Mouse (Mus musculus) cerebellum, adult 2 months (tissue): ENCODE measurements around the gene Ripk1. TPM values are rescaled to one million over a fixed set of nuclear protein-coding genes. Genes with fewer than 3 reads are reported as not detected.

Experiments
- DNase-seq, 2 experiments: peaks; one replicate each; pipeline ENCODE4 v3.0.0; 2021
- H3K27ac ChIP-seq: fragments of 200-500 bp; 2 replicates; pipeline ENCODE4 v1.5.1; 2012; ENCODE audit warnings: low read length, control low read depth, inconsistent platforms; ENCODE audit not compliant: insufficient read depth
- H3K27me3 ChIP-seq: fragments of 200-500 bp; 2 replicates; pipeline ENCODE4 v1.6.1; 2012; ENCODE audit warnings: inconsistent platforms, mild to moderate bottlenecking, low read length, moderate library complexity; ENCODE audit not compliant: control insufficient read depth, insufficient read depth
- H3K4me1 ChIP-seq: fragments of 200-500 bp; 2 replicates; pipeline ENCODE4 v1.6.1; 2011; ENCODE audit warnings: low read length; ENCODE audit not compliant: control insufficient read depth, insufficient read depth
- H3K4me3 ChIP-seq: fragments of 200-500 bp; replicated peaks from 2 replicates; pipeline ENCODE3; 2011; ENCODE audit warnings: mild to moderate bottlenecking, low read depth, low read length, control low read depth; ENCODE audit not compliant: insufficient read depth
- CTCF ChIP-seq: fragments of 200-500 bp; IDR thresholded peaks from 2 replicates; pipeline ENCODE4 v1.5.1; 2011; ENCODE audit warnings: low read depth, mild to moderate bottlenecking, control low read depth, low read length, moderate library complexity, borderline replicate concordance; ENCODE audit not compliant: insufficient read depth
- POLR2A ChIP-seq: fragments of 200-500 bp; IDR thresholded peaks from 2 replicates; pipeline ENCODE4 v1.6.1; 2011; ENCODE audit warnings: low read length, control low read depth, borderline replicate concordance; ENCODE audit not compliant: insufficient read depth
- WGBS: fragments of 180-500 bp; shearing (Covaris S2); methylation state at CpG from one replicate; pipeline ENCODE4 v1.1.7; 2018; 5-methylcytosine and 5-hydroxymethylcytosine counted together
- polyA plus RNA-seq: library from polyadenylated mRNA; depleted of rRNA; stranded (reverse); fragments of >200 nt; gene quantifications from 2 replicates; pipeline ENCODE4 v1.2.3, GENCODE M21; 2012

The Ripk1 gene
- polyA plus RNA-seq, 1 experiment = 3.4 TPM

DNA sequence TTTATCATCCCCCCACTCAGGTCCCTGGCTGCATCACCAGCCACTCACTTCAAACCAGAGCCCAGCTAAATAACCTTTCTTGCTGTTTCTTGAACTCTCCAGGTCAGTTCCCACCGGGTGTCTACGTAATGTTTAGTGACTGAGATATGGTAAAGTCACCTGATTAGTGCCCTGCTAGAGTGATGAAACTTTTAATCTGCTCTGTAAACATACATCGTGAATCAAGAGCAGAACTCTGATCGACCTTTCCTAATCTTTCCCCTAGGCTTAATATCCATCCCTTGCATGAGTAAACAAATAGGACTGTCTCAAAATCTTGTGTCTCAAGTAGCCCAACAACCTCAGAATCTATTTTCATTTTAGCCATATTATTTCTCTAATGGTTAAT is 36.1 kb upstream of the Ripk1 start:
- no peak overlapping the region for H3K4me3 ChIP-seq
- no peaks in the 10 kb centered on the region for H3K27me3 ChIP-seq
- 82% methylated on average over 4 of the region's 4 CpGs for WGBS
- TF ChIP-seq POLR2A (no peak), CTCF (no peak)
- H3K4me1 ChIP-seq = no peaks in the 10 kb centered on the region
- H3K27ac ChIP-seq = no peak overlapping the region
- no peak for DNase-seq

DNA sequence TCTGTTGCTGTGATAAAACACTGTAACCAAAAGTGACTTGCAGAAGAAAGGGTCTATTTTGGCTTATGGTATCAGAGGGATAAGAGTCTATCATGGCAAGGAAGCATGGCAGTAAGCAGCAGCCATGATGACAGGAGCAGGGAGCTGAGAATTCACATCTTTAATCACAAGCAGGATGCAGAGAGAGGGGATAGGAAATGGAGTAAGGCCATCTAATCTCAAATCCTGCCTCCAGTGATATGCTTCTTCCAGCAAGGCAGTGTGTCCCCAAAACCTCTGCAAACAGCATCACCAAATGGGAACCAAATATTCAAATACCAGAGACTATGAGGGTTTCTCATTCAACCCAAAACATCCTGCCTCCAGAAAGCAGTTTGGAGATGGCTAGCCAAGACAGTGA is 35.6 kb upstream of the Ripk1 start:
- Histone ChIP-seq H3K27ac (no peak overlapping the region), H3K27me3 (no peaks in the 10 kb centered on the region), H3K4me1 (no peaks in the 10 kb centered on the region), H3K4me3 (no peak overlapping the region)
- no peak for TF ChIP-seq CTCF
- no peak for TF ChIP-seq POLR2A
- DNase-seq = no peak

DNA sequence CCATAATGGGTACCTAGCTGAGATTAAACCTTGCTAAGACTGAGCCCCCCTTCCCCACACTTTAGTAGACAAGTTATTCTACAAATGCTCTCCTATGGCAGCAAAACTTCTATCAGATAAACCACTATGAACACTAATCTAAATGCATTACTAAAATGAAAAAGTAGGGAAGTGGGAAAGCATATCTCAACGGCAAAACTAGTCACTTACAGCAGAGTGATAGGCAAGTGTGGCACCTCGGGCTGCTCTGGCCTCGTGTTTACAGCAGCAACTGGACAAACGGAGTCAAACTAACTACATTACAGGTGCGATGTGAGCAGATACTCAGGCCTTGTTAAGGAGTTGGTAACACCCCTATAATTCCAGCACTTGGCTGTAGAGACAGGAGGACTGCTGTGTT is 12.5 kb upstream of the Ripk1 start:
- Histone ChIP-seq H3K4me3 (no peak overlapping the region), H3K27me3 (no peaks in the 10 kb centered on the region), H3K4me1 (no peaks in the 10 kb centered on the region), H3K27ac (no peak overlapping the region)
- TF ChIP-seq POLR2A (no peak), CTCF (no peak)
- WGBS = 84% methylated on average over 5 of the region's 5 CpGs
- no peak for DNase-seq

DNA sequence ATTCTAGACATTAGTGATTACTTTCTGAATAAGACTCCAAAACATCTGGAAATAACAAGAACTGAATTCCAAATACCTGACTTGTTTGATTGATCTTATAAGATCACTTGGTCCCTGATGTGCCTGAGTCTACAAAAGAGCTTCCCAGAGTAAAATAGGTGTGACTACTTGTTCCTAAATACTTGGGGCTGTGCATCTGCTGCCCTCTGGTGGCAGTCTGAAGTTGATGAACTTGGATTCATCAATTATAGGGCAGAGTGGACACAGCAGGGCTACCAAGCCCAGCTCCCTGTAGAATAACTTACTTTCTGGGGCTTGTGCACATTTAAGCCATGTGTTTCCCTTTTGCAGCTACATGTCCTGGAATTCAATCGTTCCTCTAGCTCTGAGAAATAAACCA is 7.0 kb upstream of the Ripk1 start:
- 24% methylated on average over 1 of the region's 1 CpGs for WGBS
- TF ChIP-seq POLR2A (no peak), CTCF (peak; percentile 76)
- Histone ChIP-seq H3K4me1 (no peaks in the 10 kb centered on the region), H3K27ac (no peak overlapping the region), H3K4me3 (no peak overlapping the region), H3K27me3 (no peaks in the 10 kb centered on the region)
- DNase-seq = peak; percentile 63 to 66

DNA sequence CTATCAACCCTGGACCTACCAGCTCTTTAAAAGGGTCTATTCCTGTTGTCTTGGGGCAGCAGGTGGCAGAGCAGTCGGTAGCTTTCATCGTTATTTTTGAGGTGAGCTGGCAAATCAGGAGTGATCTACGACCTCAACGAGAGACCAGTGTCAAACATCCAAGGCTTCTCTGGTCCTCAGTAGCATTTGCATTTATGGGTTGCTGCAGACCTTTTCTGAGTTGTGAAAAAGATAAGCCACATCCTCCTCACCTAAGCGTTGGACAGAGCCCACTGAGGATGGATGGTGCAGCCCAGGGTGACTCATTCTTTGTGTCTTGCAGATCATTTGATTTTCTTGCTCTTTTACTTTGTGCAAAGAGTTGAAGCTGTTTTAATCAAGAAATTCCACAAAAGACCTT is 895 bp downstream of the Ripk1 start:
- H3K4me1 ChIP-seq = no peaks in the 10 kb centered on the region; the same call in 1 of the 2 replicates
- DNase-seq = no peak
- peak overlapping the region; percentile 46; the same call in 1 of the 2 replicates for H3K27ac ChIP-seq
- peak overlapping the region; percentile 80 for H3K4me3 ChIP-seq
- 2% methylated on average over 5 of the region's 5 CpGs for WGBS
- TF ChIP-seq POLR2A (no peak), CTCF (no peak)
- no peaks in the 10 kb centered on the region for H3K27me3 ChIP-seq

DNA sequence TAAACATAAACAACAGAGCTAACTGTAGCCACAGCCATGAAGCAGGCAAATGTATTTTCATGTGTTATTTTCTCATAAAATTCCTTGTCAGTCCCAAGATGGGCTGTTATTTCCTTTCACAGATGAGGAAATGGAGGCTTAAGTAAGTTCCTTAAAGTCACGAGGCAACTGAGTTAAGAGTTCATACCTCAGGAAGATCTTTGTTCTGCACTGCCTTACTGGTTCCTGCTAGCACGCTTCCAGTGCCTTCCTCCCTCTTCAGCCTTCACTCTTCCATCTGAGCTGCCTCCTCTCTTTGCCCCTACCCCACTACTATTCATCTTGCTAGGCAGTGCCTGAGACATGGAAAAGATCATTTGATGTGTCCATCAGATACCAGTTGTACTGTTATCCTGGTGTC is 5.1 kb downstream of the Ripk1 start:
- WGBS = 87% methylated on average over 2 of the region's 2 CpGs
- DNase-seq = no peak
- H3K4me3 ChIP-seq = no peak overlapping the region
- TF ChIP-seq POLR2A (no peak), CTCF (no peak)
- no peaks in the 10 kb centered on the region for H3K27me3 ChIP-seq
- H3K4me1 ChIP-seq = no peaks in the 10 kb centered on the region; the same call in 1 of the 2 replicates
- no peak overlapping the region for H3K27ac ChIP-seq

DNA sequence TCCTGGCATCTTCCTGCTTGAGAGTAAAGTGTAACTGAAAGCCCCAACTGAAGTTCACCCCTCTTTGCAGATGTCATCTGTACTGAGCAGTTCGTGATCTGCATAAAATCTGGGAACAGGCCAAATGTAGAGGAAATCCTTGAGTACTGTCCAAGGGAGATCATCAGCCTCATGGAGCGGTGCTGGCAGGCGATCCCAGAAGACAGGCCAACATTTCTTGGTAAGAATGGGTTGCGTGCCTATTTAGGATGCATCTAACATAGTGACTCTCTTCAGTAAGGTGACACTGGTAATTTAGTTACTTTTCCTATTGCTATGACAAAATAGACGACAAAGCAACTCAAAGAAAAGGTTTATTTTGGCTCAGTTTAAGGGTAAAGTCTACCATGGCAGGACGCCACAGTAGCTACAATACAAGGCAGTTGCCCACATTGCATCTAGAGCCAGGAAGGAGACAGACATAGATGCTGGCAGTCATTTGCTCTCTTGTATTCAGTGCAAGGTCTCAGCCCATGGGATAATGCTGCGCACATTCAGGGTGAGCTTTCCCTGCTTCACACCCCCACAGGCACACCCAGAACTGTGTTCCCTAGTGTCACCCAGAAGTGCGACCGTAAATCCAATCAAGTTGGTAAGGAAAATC is 14.9 kb downstream of the Ripk1 start:
- DNase-seq = peak in 1 of 2 experiments; percentile 63
- WGBS = 32% methylated on average over 9 of the region's 9 CpGs
- H3K4me3 ChIP-seq = no peak overlapping the region
- H3K27me3 ChIP-seq = no peaks in the 10 kb centered on the region
- H3K4me1 ChIP-seq = peaks cover 9% of the 10 kb centered on the region
- TF ChIP-seq POLR2A (no peak), CTCF (no peak)
- H3K27ac ChIP-seq = no peak overlapping the region

DNA sequence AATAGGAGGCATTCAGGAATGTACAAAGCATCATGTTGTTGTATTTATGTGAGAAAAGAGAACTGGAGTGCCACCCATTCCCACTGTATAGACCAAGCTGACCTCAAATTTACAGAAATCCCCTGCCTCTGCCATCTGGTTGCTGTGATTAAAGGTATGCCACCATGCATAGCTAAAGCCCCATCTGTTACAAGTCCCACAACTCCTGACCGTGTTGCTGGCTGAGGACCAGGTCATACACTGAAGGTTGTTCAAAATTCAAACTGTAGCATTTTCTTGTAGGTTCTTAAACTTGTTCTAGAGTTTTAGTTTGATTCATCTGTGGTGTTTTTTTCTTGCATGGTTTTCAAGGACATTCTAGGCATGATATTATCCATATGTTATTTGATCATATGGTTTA is 16.4 kb downstream of the Ripk1 start:
- no peak overlapping the region for H3K4me3 ChIP-seq
- TF ChIP-seq CTCF (no peak), POLR2A (no peak)
- DNase-seq = no peak
- WGBS = 26% methylated on average over 1 of the region's 1 CpGs
- peaks cover 9% of the 10 kb centered on the region for H3K4me1 ChIP-seq
- H3K27ac ChIP-seq = no peak overlapping the region
- H3K27me3 ChIP-seq = no peaks in the 10 kb centered on the region

DNA sequence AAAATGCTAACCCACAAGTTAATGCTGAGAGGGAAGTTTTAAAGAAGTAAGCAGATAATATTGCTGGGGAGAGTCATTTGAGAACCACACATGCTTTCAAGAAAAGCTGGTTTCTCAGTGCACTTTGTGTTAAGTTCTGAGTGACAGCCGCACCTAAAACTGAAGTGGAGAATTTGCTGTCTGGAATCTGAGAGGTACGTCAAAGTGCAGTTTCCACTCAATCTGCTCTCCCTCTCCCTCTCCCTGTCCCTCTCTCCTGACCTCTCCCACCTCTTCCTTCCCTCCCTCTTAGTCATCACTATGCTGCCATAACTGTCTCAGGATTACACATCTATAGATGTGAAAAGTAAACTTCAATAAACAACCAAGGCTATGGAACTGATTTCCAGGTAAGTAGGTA is 19.8 kb downstream of the Ripk1 start:
- DNase-seq = no peak
- 89% methylated on average over 2 of the region's 2 CpGs for WGBS
- H3K4me3 ChIP-seq = no peak overlapping the region
- peaks cover 4% of the 10 kb centered on the region for H3K4me1 ChIP-seq
- H3K27me3 ChIP-seq = no peaks in the 10 kb centered on the region
- no peak for TF ChIP-seq CTCF
- TF ChIP-seq POLR2A = no peak
- H3K27ac ChIP-seq = no peak overlapping the region
